Mouse (Mus musculus) hindbrain, embryonic 11.5 days (tissue): Measurements from ENCODE around the gene Tac4. TPM values are rescaled to one million over a fixed set of nuclear protein-coding genes. Genes with fewer than 3 reads are reported as not detected.

Experiments used
- ATAC-seq: fragments of 200-750 bp; cut with Nextera tagmentation; 2 replicates; pipeline ENCODE4 v1.8.0; 2017; ENCODE audit warnings: mild to moderate bottlenecking, moderate TSS enrichment, moderate library complexity; ENCODE audit not compliant: low FRiP score
- DNase-seq: peaks from one replicate; pipeline ENCODE4 v3.0.0-alpha.2; 2015; ENCODE audit warnings: low spot score
- H3K27ac ChIP-seq: fragments of 300-500 bp; sonication (generic); 2 replicates; pipeline ENCODE4 v1.5.1; 2014; ENCODE audit warnings: mild to moderate bottlenecking, low read depth, low read length
- H3K27me3 ChIP-seq: fragments of 300-500 bp; sonication (generic); 2 replicates; pipeline ENCODE4 v1.6.1; 2014; ENCODE audit warnings: mild to moderate bottlenecking, low read length, moderate library complexity, mixed read lengths; ENCODE audit not compliant: control insufficient read depth, insufficient read depth
- H3K36me3 ChIP-seq: fragments of 300-500 bp; sonication (generic); 2 replicates; pipeline ENCODE4 v1.6.1; 2014; ENCODE audit warnings: mild to moderate bottlenecking, low read length, moderate library complexity, mixed read lengths; ENCODE audit not compliant: control insufficient read depth, insufficient read depth
- H3K4me1 ChIP-seq: fragments of 300-500 bp; sonication (generic); replicated peaks from 2 replicates; pipeline ENCODE4 v1.6.1; 2014; ENCODE audit warnings: low read length, mixed read lengths; ENCODE audit not compliant: control insufficient read depth, insufficient read depth
- H3K4me2 ChIP-seq: fragments of 300-500 bp; sonication (generic); replicated peaks from 2 replicates; pipeline ENCODE4 v1.6.1; 2014; ENCODE audit warnings: mild to moderate bottlenecking, low read depth, low read length
- H3K4me3 ChIP-seq: fragments of 300-500 bp; sonication (generic); 2 replicates; pipeline ENCODE4 v1.5.1; 2014; ENCODE audit warnings: low read depth, low read length
- H3K9ac ChIP-seq: fragments of 300-500 bp; sonication (generic); 2 replicates; pipeline ENCODE4 v1.6.1; 2014; ENCODE audit warnings: low read depth, low read length
- H3K9me3 ChIP-seq: fragments of 300-500 bp; sonication (generic); 2 replicates; pipeline ENCODE4 v1.6.1; 2016; ENCODE audit warnings: low read length; ENCODE audit not compliant: control insufficient read depth
- WGBS: fragments of 180-500 bp; shearing (Covaris S2); extraction: QIAGEN DNeasy Blood & Tissue Kit; methylation state at CpG from one replicate; pipeline ENCODE4 v1.1.7; 2014; 5-methylcytosine and 5-hydroxymethylcytosine counted together
- polyA plus RNA-seq: library from polyadenylated mRNA; unstranded; fragments of >200 nt; fragmentation: Nextera tagmentation; extraction: Ambion mirVana; gene quantifications from 2 replicates; pipeline ENCODE4 v1.2.1, GENCODE M21; 2014

The Tac4 gene
- polyA plus RNA-seq, 1 experiment from 2014 or later: 0.22 TPM

- H3K9ac ChIP-seq: no peak overlapping the region
- H3K4me2 ChIP-seq: no peak overlapping the region
Measured at GRCm38 (mm10) chr11:95254165-95254564, 7.2 kb upstream of the Tac4 start.

DNA sequence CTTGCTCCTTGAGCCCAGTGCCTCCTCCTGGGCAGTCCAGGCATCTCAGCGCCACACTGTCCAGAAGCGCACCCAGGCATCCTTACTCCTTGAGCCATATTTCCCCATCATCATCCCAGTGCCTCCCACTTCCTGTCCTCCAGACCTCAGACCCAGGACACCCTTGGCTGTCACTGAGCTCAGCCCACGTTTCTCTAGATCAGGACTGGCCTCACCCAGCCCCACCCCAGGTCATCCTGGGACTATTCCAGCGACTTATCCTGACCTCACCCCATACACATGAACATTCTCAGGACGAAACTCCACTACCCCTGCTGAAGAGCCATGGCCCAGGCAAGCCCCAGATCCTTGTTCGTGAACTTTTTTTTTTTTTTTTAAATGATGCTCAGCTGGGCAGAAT, 5.6 kb upstream of the Tac4 start:
- Histone ChIP-seq H3K4me1 (no peaks in the 10 kb centered on the region; the same call in none of the 2 replicates), H3K36me3 (no peaks in the 10 kb centered on the region), H3K27me3 (no peaks in the 10 kb centered on the region), H3K4me3 (no peak overlapping the region), H3K9ac (no peak overlapping the region), H3K9me3 (no peaks in the 10 kb centered on the region), H3K4me2 (no peak overlapping the region), H3K27ac (no peak overlapping the region)
- ATAC-seq (no peak), DNase-seq (no peak)
- WGBS: 80% methylated on average over 6 of the region's 6 CpGs

More at GRCm38 (mm10) chr11:95254165-95254564, 7.2 kb upstream of the Tac4 start:
- Histone ChIP-seq H3K27me3 (no peaks in the 10 kb centered on the region), H3K27ac (no peak overlapping the region), H3K9me3 (no peaks in the 10 kb centered on the region), H3K36me3 (no peaks in the 10 kb centered on the region), H3K4me3 (no peak overlapping the region), H3K4me1 (no peaks in the 10 kb centered on the region; the same call in none of the 2 replicates)
- ATAC-seq (no peak), DNase-seq (no peak)
- 93% methylated on average over 8 of the region's 8 CpGs for WGBS

DNA sequence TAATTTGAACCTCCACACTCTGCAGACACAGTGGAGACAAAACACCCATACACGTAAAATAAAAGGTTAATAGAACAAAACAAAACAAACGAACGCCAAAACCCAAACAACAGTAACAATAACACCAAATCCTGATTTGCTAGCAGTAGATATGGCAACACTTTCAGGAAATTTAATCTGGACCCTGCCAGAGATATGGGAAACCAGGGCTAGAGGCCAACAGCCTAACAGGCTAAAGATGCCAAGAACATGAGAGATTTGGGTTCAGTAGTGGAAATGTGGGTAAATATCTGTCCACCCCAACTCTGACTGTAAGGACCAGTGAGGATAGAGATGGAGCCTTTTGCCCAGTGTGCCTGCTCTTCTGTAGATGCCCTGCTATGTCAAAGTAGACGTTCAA, 3.4 kb upstream of the Tac4 start:
- Histone ChIP-seq H3K27me3 (no peaks in the 10 kb centered on the region), H3K27ac (no peak overlapping the region), H3K4me3 (no peak overlapping the region), H3K9ac (no peak overlapping the region), H3K36me3 (no peaks in the 10 kb centered on the region), H3K4me1 (no peaks in the 10 kb centered on the region; the same call in none of the 2 replicates), H3K9me3 (no peaks in the 10 kb centered on the region), H3K4me2 (no peak overlapping the region)
- WGBS: 60% methylated on average over 4 of the region's 4 CpGs
- no peak for ATAC-seq
- DNase-seq: no peak

DNA sequence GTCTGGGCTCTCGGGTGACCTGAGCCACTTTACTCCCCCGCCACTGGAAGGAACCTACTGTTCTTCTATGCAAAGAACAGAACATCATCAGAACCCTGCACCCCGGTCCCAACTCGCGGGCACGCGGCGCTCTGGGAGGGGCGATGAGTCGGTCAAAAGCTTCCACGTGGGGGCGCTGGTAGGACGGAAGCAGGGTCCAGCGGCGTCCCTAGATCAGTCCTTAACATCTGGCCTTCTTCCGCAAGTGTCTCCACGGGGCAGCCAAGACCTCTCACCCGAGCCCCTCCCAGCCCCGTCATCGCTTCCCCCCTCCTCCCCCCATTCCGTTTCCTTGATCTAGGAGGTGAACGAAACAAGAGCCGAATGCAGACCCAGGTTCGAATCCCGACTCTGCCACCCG, 2.8 kb upstream of the Tac4 start:
- peak; percentile 84 for DNase-seq
- H3K9ac ChIP-seq: peak overlapping the region; percentile 58
- no peaks in the 10 kb centered on the region for H3K36me3 ChIP-seq
- H3K27me3 ChIP-seq: no peaks in the 10 kb centered on the region
- H3K4me1 ChIP-seq: peaks cover 2% of the 10 kb centered on the region
- peak; percentile 74 for ATAC-seq
- H3K27ac ChIP-seq: no peak overlapping the region
- WGBS: 1% methylated on average over 25 of the region's 26 CpGs
- H3K4me3 ChIP-seq: peak overlapping the region; percentile 45
- peak overlapping the region; percentile 78 for H3K4me2 ChIP-seq
- no peaks in the 10 kb centered on the region for H3K9me3 ChIP-seq

- peak; percentile 66 for ATAC-seq
Measured at GRCm38 (mm10) chr11:95259088-95259849, 2.1 kb upstream of the Tac4 start.

GRCm38 (mm10) chr11:95263816-95264454, 2.6 kb downstream of the Tac4 start:
- no peak overlapping the region for H3K9ac ChIP-seq
- 21% methylated on average over 11 of the region's 11 CpGs for WGBS
- ATAC-seq: no peak
- no peaks in the 10 kb centered on the region for H3K9me3 ChIP-seq
- H3K36me3 ChIP-seq: no peaks in the 10 kb centered on the region
- no peaks in the 10 kb centered on the region for H3K27me3 ChIP-seq
- DNase-seq: peak; percentile 16
- H3K4me3 ChIP-seq: no peak overlapping the region
- H3K4me1 ChIP-seq: peaks cover 8% of the 10 kb centered on the region
- H3K27ac ChIP-seq: 0 out of 2 replicates have a peak overlapping the region, but pooled peaks have one; percentile 20
- no peak overlapping the region for H3K4me2 ChIP-seq

More at GRCm38 (mm10) chr11:95259088-95259849, 2.1 kb upstream of the Tac4 start:
- Histone ChIP-seq H3K9ac (peak overlapping the region; percentile 58), H3K36me3 (no peaks in the 10 kb centered on the region), H3K27ac (peak overlapping the region; percentile 17; the same call in 1 of the 2 replicates), H3K4me1 (peaks cover 8% of the 10 kb centered on the region), H3K4me2 (peak overlapping the region; percentile 78), H3K4me3 (peak overlapping the region; percentile 45), H3K9me3 (no peaks in the 10 kb centered on the region), H3K27me3 (no peaks in the 10 kb centered on the region)
- WGBS: under 1% methylated on average over 73 of the region's 73 CpGs
- peak; percentile 94 for DNase-seq

GRCm38 (mm10) chr11:95264455-95265013, 3.2 kb downstream of the Tac4 start:
- Histone ChIP-seq H3K4me3 (no peak overlapping the region), H3K4me1 (peaks cover 8% of the 10 kb centered on the region; the same call in 1 of the 2 replicates), H3K27me3 (no peaks in the 10 kb centered on the region), H3K36me3 (no peaks in the 10 kb centered on the region), H3K27ac (0 out of 2 replicates have a peak overlapping the region, but pooled peaks have one; percentile 13), H3K9ac (no peak overlapping the region), H3K4me2 (no peak overlapping the region), H3K9me3 (no peaks in the 10 kb centered on the region)
- 73% methylated on average over 4 of the region's 4 CpGs for WGBS
- DNase-seq (no peak), ATAC-seq (no peak)

GRCm38 (mm10) chr11:95266540-95267245, 5.4 kb downstream of the Tac4 start:
- 52% methylated on average over 6 of the region's 6 CpGs for WGBS
- no peak overlapping the region for H3K9ac ChIP-seq
- ATAC-seq: no peak

More at GRCm38 (mm10) chr11:95266540-95267245, 5.4 kb downstream of the Tac4 start:
- H3K27ac ChIP-seq: no peak overlapping the region
- peaks cover 8% of the 10 kb centered on the region; the same call in 1 of the 2 replicates for H3K4me1 ChIP-seq
- no peaks in the 10 kb centered on the region for H3K27me3 ChIP-seq
- no peak overlapping the region for H3K4me3 ChIP-seq
- no peak for DNase-seq
- H3K9me3 ChIP-seq: no peaks in the 10 kb centered on the region
- H3K4me2 ChIP-seq: no peak overlapping the region
- 0 out of 2 replicates have a peak, but pooled peaks cover 2% of the 10 kb centered on the region for H3K36me3 ChIP-seq
